Mouse (Mus musculus): ENCODE data around the gene Dtymk. TPM values are rescaled to one million over a fixed set of nuclear protein-coding genes. Genes with fewer than 3 reads are reported as not detected.
"Not testable (repeated sequence)": the region's sequence is repeated elsewhere in the genome, so short reads cannot be mapped to it uniquely, and the experiment has no call there.

Dtymk gene
- polyA plus RNA-seq, 1 experiment: 81.4 TPM

DNA sequence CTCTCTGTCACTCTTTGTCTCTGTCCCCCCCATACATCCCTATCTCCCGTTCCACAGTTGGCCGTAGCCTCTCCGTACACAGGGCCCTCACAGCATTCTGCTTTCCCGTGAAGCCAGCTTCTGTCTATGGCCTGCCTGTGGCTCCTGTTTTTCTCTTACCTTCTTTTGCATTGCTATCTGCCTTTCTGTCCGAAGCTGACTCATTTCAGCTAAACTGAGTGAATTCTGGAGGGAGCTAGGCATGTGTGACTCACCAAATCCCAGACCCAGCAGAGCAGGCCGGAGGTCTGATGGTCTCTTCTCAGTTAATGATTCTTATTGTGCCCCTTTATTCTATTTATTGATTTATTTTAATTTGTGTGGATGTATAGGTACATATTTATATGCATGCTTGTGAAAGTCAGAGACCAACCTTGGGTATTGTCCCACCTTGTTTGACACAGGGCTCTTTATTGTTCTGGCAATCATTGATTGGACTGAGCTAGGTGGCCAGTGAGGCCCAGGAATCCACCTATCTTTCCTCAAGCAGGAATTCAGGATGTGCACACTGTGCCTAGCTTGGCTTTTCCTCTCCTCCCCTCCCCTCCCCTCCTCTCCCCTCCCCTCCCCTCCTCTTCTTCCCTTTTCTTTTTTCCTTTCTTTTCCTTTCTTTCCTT is 34.3 kb upstream of the Dtymk start:
- no peak overlapping the region for H3K4me3 ChIP-seq
- H3K36me3 ChIP-seq (ENCODE audit: control insufficient read depth, insufficient read depth): no peaks in the 10 kb centered on the region
- no peak overlapping the region for H3K4me2 ChIP-seq (ENCODE audit: low read depth)
- no peaks in the 10 kb centered on the region for H3K27me3 ChIP-seq (ENCODE audit: control insufficient read depth, insufficient read depth, insufficient read length)
- H3ac ChIP-seq (ENCODE audit: control insufficient read depth, insufficient read length): no peak overlapping the region
- TF ChIP-seq SRF (IDR thresholded peaks at IDR 0.05; ENCODE audit: control insufficient read depth, insufficient read length, low read depth): no peak
- H3K79me2 ChIP-seq (ENCODE audit: control insufficient read depth, insufficient read depth): no peaks in the 10 kb centered on the region

GRCm38 (mm10) chr1:93835211-93835610 is 33.5 kb upstream of the Dtymk start:
- H3K4me2 ChIP-seq (ENCODE audit: low read depth): no peak overlapping the region
- no peak for TF ChIP-seq MAX (IDR thresholded peaks at IDR 0.05; ENCODE audit: low read depth)
- TF ChIP-seq TCF3 (IDR thresholded peaks at IDR 0.05; ENCODE audit: insufficient read length, low read depth): no peak
- no peak for TF ChIP-seq SRF (IDR thresholded peaks at IDR 0.05; ENCODE audit: control insufficient read depth, insufficient read length, low read depth)
- no peak for TF ChIP-seq MYOG (IDR thresholded peaks at IDR 0.05; ENCODE audit: control insufficient read depth in 1 of 3, insufficient read depth in 1 of 3, insufficient read length in 2 of 3, low read depth in 2 of 3)
- TF ChIP-seq MYOD1 (IDR thresholded peaks at IDR 0.05; ENCODE audit: control insufficient read depth in 1 of 3, insufficient read length in 2 of 3, low read depth in 2 of 3): no peak
- TF ChIP-seq CEBPB (IDR thresholded peaks at IDR 0.05; ENCODE audit: insufficient read depth, poor library complexity, severe bottlenecking): no peak
- no peak for TF ChIP-seq POLR2A (IDR thresholded peaks at IDR 0.05; ENCODE audit: insufficient read length, low read depth)
- TF ChIP-seq TCF12 (IDR thresholded peaks at IDR 0.05; ENCODE audit: insufficient read depth, poor library complexity, severe bottlenecking): no peak
- TF ChIP-seq REST (IDR thresholded peaks at IDR 0.05; ENCODE audit: insufficient read depth, insufficient read length): no peak
- no peak for TF ChIP-seq E2F4 (IDR thresholded peaks at IDR 0.05; ENCODE audit: insufficient read depth)
- no peak for TF ChIP-seq POLR2AphosphoS2 (IDR thresholded peaks at IDR 0.05; ENCODE audit: insufficient read length, low read depth)
- no peak for TF ChIP-seq USF1 (IDR thresholded peaks at IDR 0.05; ENCODE audit: low read depth)

GRCm38 (mm10) chr1:93834671-93835150 is 33.0 kb upstream of the Dtymk start:
- Histone ChIP-seq H3K4me3 (no peak overlapping the region), H3K27me3 (ENCODE audit: control insufficient read depth, insufficient read depth, insufficient read length) (no peaks in the 10 kb centered on the region), H3K79me2 (ENCODE audit: control insufficient read depth, insufficient read depth) (no peaks in the 10 kb centered on the region), H3ac (ENCODE audit: control insufficient read depth, insufficient read length) (no peak overlapping the region), H3K36me3 (ENCODE audit: control insufficient read depth, insufficient read depth) (no peaks in the 10 kb centered on the region), H3K4me2 (ENCODE audit: low read depth) (no peak overlapping the region)
- TF ChIP-seq USF1 (IDR thresholded peaks at IDR 0.05; ENCODE audit: low read depth) (no peak), POLR2AphosphoS2 (IDR thresholded peaks at IDR 0.05; ENCODE audit: insufficient read length, low read depth) (no peak), CEBPB (IDR thresholded peaks at IDR 0.05; ENCODE audit: insufficient read depth, poor library complexity, severe bottlenecking) (no peak), E2F4 (IDR thresholded peaks at IDR 0.05; ENCODE audit: insufficient read depth) (no peak), TCF3 (IDR thresholded peaks at IDR 0.05; ENCODE audit: insufficient read length, low read depth) (no peak), SRF (IDR thresholded peaks at IDR 0.05; ENCODE audit: control insufficient read depth, insufficient read length, low read depth) (no peak), MAX (IDR thresholded peaks at IDR 0.05; ENCODE audit: low read depth) (no peak), POLR2A (IDR thresholded peaks at IDR 0.05; ENCODE audit: insufficient read length, low read depth) (no peak), MYOG (IDR thresholded peaks at IDR 0.05; ENCODE audit: control insufficient read depth in 1 of 3, insufficient read depth in 1 of 3, insufficient read length in 2 of 3, low read depth in 2 of 3) (no peak), TCF12 (IDR thresholded peaks at IDR 0.05; ENCODE audit: insufficient read depth, poor library complexity, severe bottlenecking) (no peak), REST (IDR thresholded peaks at IDR 0.05; ENCODE audit: insufficient read depth, insufficient read length) (no peak), MYOD1 (IDR thresholded peaks at IDR 0.05; ENCODE audit: control insufficient read depth in 1 of 3, insufficient read length in 2 of 3, low read depth in 2 of 3) (no peak)

More at GRCm38 (mm10) chr1:93835211-93835610, 33.5 kb upstream of the Dtymk start:
- Histone ChIP-seq H3ac (ENCODE audit: control insufficient read depth, insufficient read length) (no peak overlapping the region), H3K36me3 (ENCODE audit: control insufficient read depth, insufficient read depth) (no peaks in the 10 kb centered on the region), H3K4me3 (no peak overlapping the region), H3K27me3 (ENCODE audit: control insufficient read depth, insufficient read depth, insufficient read length) (no peaks in the 10 kb centered on the region), H3K79me2 (ENCODE audit: control insufficient read depth, insufficient read depth) (no peaks in the 10 kb centered on the region)

DNA sequence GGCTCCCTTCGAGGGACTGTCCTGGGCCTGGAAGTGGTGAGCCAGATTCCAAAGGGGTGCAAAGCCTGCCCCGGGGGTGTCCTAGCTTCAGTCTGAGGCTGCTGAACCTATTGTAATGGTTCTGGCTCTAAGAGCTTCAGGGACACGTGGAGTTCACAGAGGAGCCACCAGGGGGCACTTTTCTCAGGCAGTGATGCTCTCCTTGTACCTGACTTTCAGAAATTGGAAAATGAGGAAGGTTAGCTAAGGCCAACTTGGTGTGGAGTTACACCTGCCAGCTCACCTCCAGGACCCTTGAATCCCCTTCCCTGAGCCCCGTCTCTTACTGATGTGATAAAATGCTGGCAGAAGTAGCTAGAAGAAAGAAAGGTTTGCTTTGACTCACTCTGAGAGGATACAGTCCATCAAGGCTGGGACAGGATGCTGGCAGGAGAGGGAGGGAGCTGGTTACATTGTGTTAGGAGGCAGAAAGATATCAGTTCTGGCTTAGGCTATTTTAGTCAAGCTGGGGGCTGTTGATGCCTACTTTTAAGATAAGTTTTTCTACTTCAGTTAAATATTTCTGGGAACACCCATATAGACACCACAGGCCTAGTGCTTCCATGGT is 31.1 kb upstream of the Dtymk start:
- H3ac ChIP-seq (ENCODE audit: control insufficient read depth, insufficient read length); H3K79me2 ChIP-seq (ENCODE audit: control insufficient read depth, insufficient read depth); H3K4me2 ChIP-seq (ENCODE audit: low read depth); H3K36me3 ChIP-seq (ENCODE audit: control insufficient read depth, insufficient read depth); H3K4me3 ChIP-seq; H3K27me3 ChIP-seq (ENCODE audit: control insufficient read depth, insufficient read depth, insufficient read length): not testable (repeated sequence)

DNA sequence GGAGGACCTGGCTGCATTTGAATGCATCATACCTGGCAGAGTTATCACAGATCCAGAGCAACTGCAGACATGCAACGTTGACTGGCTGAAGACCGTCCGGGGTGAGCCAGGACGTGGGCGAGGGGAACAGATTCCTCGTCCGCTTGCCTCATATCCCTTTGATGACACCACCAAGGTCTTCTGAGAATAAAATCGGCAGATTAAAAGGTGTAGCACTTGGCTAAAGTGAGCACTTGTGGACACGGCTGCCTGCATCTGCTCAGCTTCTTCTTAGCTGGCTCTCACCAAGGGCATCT is 24.8 kb upstream of the Dtymk start:
- H3K27me3 ChIP-seq (ENCODE audit: control insufficient read depth, insufficient read depth, insufficient read length): no peaks in the 10 kb centered on the region
- H3ac ChIP-seq (ENCODE audit: control insufficient read depth, insufficient read length): no peak overlapping the region
- no peak overlapping the region for H3K4me2 ChIP-seq (ENCODE audit: low read depth)
- no peak for TF ChIP-seq TCF3 (IDR thresholded peaks at IDR 0.05; ENCODE audit: insufficient read length, low read depth)
- TF ChIP-seq POLR2AphosphoS2 (IDR thresholded peaks at IDR 0.05; ENCODE audit: insufficient read length, low read depth): no peak
- no peak for TF ChIP-seq POLR2A (IDR thresholded peaks at IDR 0.05; ENCODE audit: insufficient read length, low read depth)
- no peak for TF ChIP-seq SRF (IDR thresholded peaks at IDR 0.05; ENCODE audit: control insufficient read depth, insufficient read length, low read depth)
- no peak for TF ChIP-seq MAX (IDR thresholded peaks at IDR 0.05; ENCODE audit: low read depth)
- TF ChIP-seq E2F4 (IDR thresholded peaks at IDR 0.05; ENCODE audit: insufficient read depth): no peak
- no peak for TF ChIP-seq TCF12 (IDR thresholded peaks at IDR 0.05; ENCODE audit: insufficient read depth, poor library complexity, severe bottlenecking)
- no peak for TF ChIP-seq MYOG (IDR thresholded peaks at IDR 0.05; ENCODE audit: control insufficient read depth in 1 of 3, insufficient read depth in 1 of 3, insufficient read length in 2 of 3, low read depth in 2 of 3)
- TF ChIP-seq USF1 (IDR thresholded peaks at IDR 0.05; ENCODE audit: low read depth): no peak
- no peak for TF ChIP-seq MYOD1 (IDR thresholded peaks at IDR 0.05; ENCODE audit: control insufficient read depth in 1 of 3, insufficient read length in 2 of 3, low read depth in 2 of 3)
- TF ChIP-seq REST (IDR thresholded peaks at IDR 0.05; ENCODE audit: insufficient read depth, insufficient read length): no peak
- no peak for TF ChIP-seq CEBPB (IDR thresholded peaks at IDR 0.05; ENCODE audit: insufficient read depth, poor library complexity, severe bottlenecking)
- H3K36me3 ChIP-seq (ENCODE audit: control insufficient read depth, insufficient read depth): no peaks in the 10 kb centered on the region
- H3K4me3 ChIP-seq: peak overlapping the region; percentile 49
- no peaks in the 10 kb centered on the region for H3K79me2 ChIP-seq (ENCODE audit: control insufficient read depth, insufficient read depth)
